Mouse (Mus musculus) small intestine, adult 2 months (tissue): ENCODE measurements at regions not wholly inside any gene's neighbourhood (a gene's known extent, or its start where the extent isn't known, plus 50 kb on each side); places are given as distances from the start of the nearest gene placed in this dataset.
"Not testable (repeated sequence)": the region's sequence is repeated elsewhere in the genome, so short reads cannot be mapped to it uniquely, and the experiment has no call there.

ENCODE experiments used
- H3K27ac ChIP-seq: fragments of 200-500 bp; 2 replicates; pipeline ENCODE4 v1.5.1; 2012; ENCODE audit warnings: low read depth, low read length, control low read depth, inconsistent platforms; ENCODE audit not compliant: insufficient read depth
- H3K27me3 ChIP-seq: fragments of 200-500 bp; 2 replicates; pipeline ENCODE4 v1.6.1; 2012; ENCODE audit warnings: mild to moderate bottlenecking, moderate library complexity, low read length, inconsistent platforms; ENCODE audit not compliant: control insufficient read depth, insufficient read depth
- H3K36me3 ChIP-seq: fragments of 200-500 bp; 2 replicates; pipeline ENCODE4 v1.6.1; 2012; ENCODE audit warnings: mild to moderate bottlenecking, low read length, control low read depth, inconsistent platforms; ENCODE audit not compliant: control insufficient read depth, insufficient read depth
- H3K4me1 ChIP-seq: fragments of 200-500 bp; 2 replicates; pipeline ENCODE4 v1.6.1; 2012; ENCODE audit warnings: low read length, inconsistent platforms, mixed read lengths; ENCODE audit not compliant: control insufficient read depth, insufficient read depth, insufficient read length
- H3K4me3 ChIP-seq: fragments of 200-500 bp; 2 replicates; pipeline ENCODE4 v1.5.1; 2012; ENCODE audit warnings: low read depth, mild to moderate bottlenecking, control low read depth, inconsistent platforms, low read length, moderate library complexity
- CTCF ChIP-seq: fragments of 200-500 bp; IDR thresholded peaks from 2 replicates; pipeline ENCODE4 v1.5.1; 2012; ENCODE audit warnings: low read depth, mild to moderate bottlenecking, control low read depth, inconsistent platforms, low read length, moderate library complexity, mixed read lengths; ENCODE audit not compliant: insufficient replicate concordance, insufficient read length; ENCODE audit errors: extremely low read depth
- POLR2A ChIP-seq: fragments of 200-500 bp; IDR thresholded peaks from 2 replicates; pipeline ENCODE4 v1.6.1; 2012; ENCODE audit warnings: low read depth, mild to moderate bottlenecking, control low read depth, inconsistent platforms, low read length, moderate library complexity
- WGBS: fragments of 180-500 bp; shearing (Covaris S2); methylation state at CpG from one replicate; pipeline ENCODE4 v1.1.7; 2018; 5-methylcytosine and 5-hydroxymethylcytosine counted together

GRCm38 (mm10) chr17:6853641-6854040 lies 71.1 kb upstream of the Ezr start:
- Histone ChIP-seq H3K27me3 (no peaks in the 10 kb centered on the region), H3K4me1 (no peaks in the 10 kb centered on the region), H3K4me3 (no peak overlapping the region), H3K27ac (no peak overlapping the region), H3K36me3 (no peaks in the 10 kb centered on the region)
- WGBS, result 84% methylated on average over 6 of the region's 6 CpGs
- TF ChIP-seq CTCF, result no peak
- no peak for TF ChIP-seq POLR2A

DNA sequence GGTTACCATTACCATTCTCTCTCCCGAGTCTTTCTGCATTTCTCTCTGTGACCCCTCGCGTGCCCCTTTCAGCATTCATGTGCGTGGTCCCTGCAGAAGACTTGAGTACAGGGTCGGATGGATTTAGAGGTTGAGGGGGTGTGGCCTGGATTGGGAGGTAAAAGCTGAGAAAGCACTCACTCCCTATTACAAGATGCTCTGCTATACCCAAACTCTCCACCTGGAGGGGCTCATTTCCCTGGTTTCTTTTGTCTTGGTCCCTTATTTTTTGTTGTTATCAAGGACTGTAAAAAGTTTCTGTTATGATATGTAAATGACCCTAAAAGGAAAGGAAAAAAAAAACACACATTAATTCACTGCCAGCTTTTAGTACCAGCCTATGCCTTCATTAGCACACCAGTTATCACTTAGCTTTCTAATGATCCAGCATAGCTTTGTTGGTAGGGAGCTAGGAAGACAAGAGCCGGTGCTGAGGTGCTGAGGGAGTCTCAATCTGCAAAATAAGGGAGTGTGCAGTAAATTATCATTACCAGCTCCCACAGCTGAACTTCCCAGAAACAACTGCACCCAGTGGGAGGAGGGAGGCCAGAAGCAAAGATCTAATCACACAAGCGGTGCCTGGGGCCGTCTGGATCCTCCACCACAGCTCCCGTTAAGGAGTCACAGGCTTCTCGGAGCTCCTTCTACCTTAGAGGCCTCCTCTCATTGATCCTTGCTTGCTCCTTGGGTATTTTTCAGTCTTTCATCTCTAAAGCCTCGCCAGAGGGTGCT lies 69.8 kb upstream of the Ezr start:
- H3K36me3 ChIP-seq, result no peaks in the 10 kb centered on the region
- H3K4me1 ChIP-seq, result no peaks in the 10 kb centered on the region
- no peaks in the 10 kb centered on the region for H3K27me3 ChIP-seq
- H3K4me3 ChIP-seq, result no peak overlapping the region
- H3K27ac ChIP-seq, result no peak overlapping the region
- TF ChIP-seq CTCF (no peak), POLR2A (no peak)
- 67% methylated on average over 11 of the region's 11 CpGs for WGBS

GRCm38 (mm10) chr17:6850513-6850912 lies 67.9 kb upstream of the Ezr start:
- Histone ChIP-seq H3K36me3 (no peaks in the 10 kb centered on the region), H3K4me3 (no peak overlapping the region), H3K4me1 (no peaks in the 10 kb centered on the region), H3K27ac (no peak overlapping the region), H3K27me3 (no peaks in the 10 kb centered on the region)
- TF ChIP-seq CTCF (no peak), POLR2A (no peak)

DNA sequence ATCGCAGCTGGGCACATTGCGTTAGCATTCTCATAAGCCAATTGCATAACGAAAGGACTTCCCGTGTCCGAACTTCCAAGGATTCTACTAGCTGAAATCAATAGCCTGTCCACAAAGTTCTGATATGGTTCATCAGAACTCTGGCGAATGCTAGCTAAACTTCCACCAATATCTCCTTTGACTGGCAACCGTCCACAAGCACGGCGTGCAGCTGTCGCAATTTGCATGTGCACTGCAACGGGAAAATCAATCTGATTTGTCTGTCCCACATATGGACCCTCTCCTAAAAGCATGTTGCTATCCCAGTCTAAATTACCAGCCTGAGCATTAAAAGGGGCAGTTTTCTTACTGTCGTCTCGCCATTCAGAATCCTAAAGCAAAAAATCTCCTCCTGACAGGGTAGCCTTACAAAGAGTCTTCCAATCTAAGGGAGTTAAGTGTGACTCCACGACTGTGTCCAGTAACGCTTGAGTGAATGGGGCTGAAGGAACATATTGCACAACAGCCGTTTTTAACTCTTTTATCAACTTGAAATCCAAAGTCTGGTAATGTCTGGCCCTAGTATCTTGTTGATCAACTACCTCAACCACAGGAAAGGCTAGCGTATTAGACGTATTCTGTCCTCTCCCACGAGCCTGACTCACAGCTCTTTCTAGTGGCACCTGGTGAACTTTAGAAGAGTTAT lies 59.3 kb upstream of the Ezr start:
- H3K27me3 ChIP-seq, H3K27ac ChIP-seq, H3K4me1 ChIP-seq, H3K4me3 ChIP-seq, H3K36me3 ChIP-seq: not testable (repeated sequence)
- whole genome bisulfite sequencing, result 85% methylated on average over 19 of the region's 19 CpGs

DNA sequence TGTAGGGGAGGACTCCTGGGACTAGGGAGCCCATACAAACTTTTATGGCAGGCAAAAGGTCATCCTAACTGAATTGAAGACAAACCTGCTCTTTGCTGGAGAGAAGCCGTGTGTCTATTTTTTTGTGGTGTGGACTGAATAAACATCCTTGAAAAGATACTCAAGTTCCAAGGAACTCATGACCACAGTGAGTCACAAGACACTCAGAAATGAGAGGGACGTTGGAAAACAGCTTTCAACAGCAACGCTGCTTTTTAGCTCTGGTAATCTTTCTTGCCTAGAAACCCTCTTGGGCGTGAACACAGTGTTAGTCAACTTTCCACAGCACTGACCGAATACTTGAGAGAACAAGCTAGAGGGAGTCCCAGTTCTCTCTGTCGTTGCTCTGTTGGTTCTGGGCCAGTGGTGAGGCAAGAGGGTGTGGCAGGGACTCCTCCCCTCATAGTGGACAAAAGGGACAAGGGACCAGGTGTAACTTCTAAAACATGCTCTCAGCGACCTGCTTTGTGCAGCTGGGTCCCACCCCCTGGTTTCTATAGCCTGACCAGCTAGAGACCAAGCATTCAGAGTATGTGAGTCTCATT lies 52.8 kb upstream of the Ezr start:
- Histone ChIP-seq H3K36me3 (no peaks in the 10 kb centered on the region), H3K4me3 (no peak overlapping the region), H3K4me1 (peaks cover 7% of the 10 kb centered on the region; the same call in 1 of the 2 replicates), H3K27me3 (no peaks in the 10 kb centered on the region), H3K27ac (peak overlapping the region; percentile 37; the same call in 1 of the 2 replicates)
- TF ChIP-seq CTCF (no peak), POLR2A (no peak)
- WGBS, result 7% methylated on average over 7 of the region's 7 CpGs
